Mouse (Mus musculus): Measurements from ENCODE around the gene Prrt2.

GRCm38 (mm10) chr7:126999568-126999967, 21.4 kb downstream of the Prrt2 start:
- TF ChIP-seq POLR2A (IDR thresholded peaks at IDR 0.05; ENCODE audit: insufficient read depth, low read depth, low read length) (no peak), CTCF (IDR thresholded peaks at IDR 0.05; ENCODE audit: insufficient read depth, low read depth, low read length) (no peak)
